Mouse (Mus musculus) left cerebral cortex, postnatal 4 days (tissue): ENCODE results near the gene Podnl1. TPM values are rescaled to one million over a fixed set of nuclear protein-coding genes. Genes with fewer than 3 reads are reported as not detected.

Experiments
- microRNA-seq: library from miRNA; unstranded; fragments of <30 nt; microRNA quantifications from one replicate; pipeline ENCODE4 v1.2.0, GENCODE M21; 2022
- total RNA-seq, 2 experiments: library from RNA; stranded (reverse); gene quantifications; 2 replicates each; pipeline ENCODE4 v1.2.3; 2021

The Podnl1 gene
- total RNA-seq, 2 experiments from 2014 or later: not detected

Small RNA genes within 50 kb of the gene (microRNA-seq; reads per million reads assigned to microRNA genes)
- gene Gm25110: not detected
- gene Mir181c: 6,571 reads per million, percentile 92 among the genes with 10 or more reads in this experiment
- gene Mir181d: 7,824 reads per million, percentile 93 among the genes with 10 or more reads in this experiment
- gene Mir709: not detected

Other genes with a start within 250 kb of the Podnl1 start
- gene Adgrl1, start 225.9 kb upstream of the Podnl1 start, total RNA-seq: 100 to 1,000 TPM; 398 to 418 TPM
- gene Gm10644, start 170.8 kb upstream of the Podnl1 start, total RNA-seq: under 1 TPM; 0.20 to 0.26 TPM
- 1 to 10 TPM; 2.5 to 2.7 TPM for gene Asf1b, start 170.5 kb upstream of the Podnl1 start, total RNA-seq
- 100 to 1,000 TPM; 199 to 209 TPM for gene Prkaca, start 153.0 kb upstream of the Podnl1 start, total RNA-seq
- gene Samd1, start 128.3 kb upstream of the Podnl1 start, total RNA-seq: 10 to 100 TPM; 82.8 to 83.9 TPM
- 1 to 10 TPM in 1 of 2 experiments, under 1 TPM in 1; 0.46 to 1.1 TPM for gene 1700067K01Rik, start 124.5 kb upstream of the Podnl1 start, total RNA-seq
- gene 2210011C24Rik, start 113.8 kb upstream of the Podnl1 start, total RNA-seq: not detected
- gene Palm3, start 104.5 kb upstream of the Podnl1 start, total RNA-seq: 10 to 100 TPM; 13.2 to 15.5 TPM
- gene Il27ra, start 83.4 kb upstream of the Podnl1 start, total RNA-seq: 1 to 10 TPM; 1.5 to 1.6 TPM
- not detected for gene Rln3, start 81.0 kb upstream of the Podnl1 start, total RNA-seq
- 1 to 10 TPM; 3.3 to 4.0 TPM for gene Gm10643, start 60.9 kb upstream of the Podnl1 start, total RNA-seq
- 10 to 100 TPM; 26.1 to 28.5 TPM for gene Rfx1, start 59.2 kb upstream of the Podnl1 start, total RNA-seq
- 10 to 100 TPM; 49.1 to 49.7 TPM for gene Dcaf15, start 21.2 kb upstream of the Podnl1 start, total RNA-seq
- 10 to 100 TPM; 74.9 to 80.8 TPM for gene Cc2d1a, start 21.9 kb downstream of the Podnl1 start, total RNA-seq
- 1 to 10 TPM; 1.7 to 2.1 TPM for gene 4930432K21Rik, start 22.0 kb downstream of the Podnl1 start, total RNA-seq
- gene Nanos3, start 59.2 kb downstream of the Podnl1 start, total RNA-seq: 10 to 100 TPM in 1 of 2 experiments, 1 to 10 TPM in 1; 8.1 to 11.4 TPM
- gene Zswim4, start 111.1 kb downstream of the Podnl1 start, total RNA-seq: 10 to 100 TPM; 22.9 to 23.3 TPM
- gene D8Ertd738e, start 123.7 kb downstream of the Podnl1 start, total RNA-seq: 100 to 1,000 TPM; 105 to 120 TPM
- 10 to 100 TPM; 25.1 to 26.4 TPM for gene Mri1, start 131.3 kb downstream of the Podnl1 start, total RNA-seq
- gene Ccdc130, start 144.4 kb downstream of the Podnl1 start, total RNA-seq: 10 to 100 TPM; 19.7 to 23.5 TPM